Mouse (Mus musculus): ENCODE measurements around the gene Tmem106b. TPM values are rescaled to one million over a fixed set of nuclear protein-coding genes. Genes with fewer than 3 reads are reported as not detected.

Tmem106b gene
- polyA plus RNA-seq, 1 experiment from 2014 or later = 16.8 TPM

DNA sequence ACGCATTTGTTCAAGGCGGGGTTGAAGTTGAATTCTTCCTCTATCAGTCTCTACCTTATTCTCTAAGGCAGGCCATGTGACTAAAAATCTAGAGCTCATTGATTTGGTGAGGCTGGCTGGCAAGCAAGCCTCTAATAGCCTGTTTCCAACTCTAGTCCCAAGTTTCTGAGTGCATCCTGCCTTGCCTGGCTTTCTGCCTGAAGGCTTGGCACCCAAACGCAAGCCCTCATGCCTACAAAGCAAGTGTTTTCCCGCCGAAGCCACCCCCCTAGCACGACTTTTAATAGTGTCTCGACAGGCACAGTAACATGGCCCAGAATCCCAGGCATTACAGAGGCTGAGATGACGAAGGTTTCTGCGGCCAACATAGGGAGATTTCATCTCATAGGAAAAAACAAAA, 13.3 kb downstream of the Tmem106b start:
- WGBS = 93% methylated on average over 9 of the region's 9 CpGs
- H3K36me3 ChIP-seq (replicated peaks) = peaks cover 62% of the 10 kb centered on the region
- no peak for DNase-seq (ENCODE audit: extremely low spot score, low spot score)

DNA sequence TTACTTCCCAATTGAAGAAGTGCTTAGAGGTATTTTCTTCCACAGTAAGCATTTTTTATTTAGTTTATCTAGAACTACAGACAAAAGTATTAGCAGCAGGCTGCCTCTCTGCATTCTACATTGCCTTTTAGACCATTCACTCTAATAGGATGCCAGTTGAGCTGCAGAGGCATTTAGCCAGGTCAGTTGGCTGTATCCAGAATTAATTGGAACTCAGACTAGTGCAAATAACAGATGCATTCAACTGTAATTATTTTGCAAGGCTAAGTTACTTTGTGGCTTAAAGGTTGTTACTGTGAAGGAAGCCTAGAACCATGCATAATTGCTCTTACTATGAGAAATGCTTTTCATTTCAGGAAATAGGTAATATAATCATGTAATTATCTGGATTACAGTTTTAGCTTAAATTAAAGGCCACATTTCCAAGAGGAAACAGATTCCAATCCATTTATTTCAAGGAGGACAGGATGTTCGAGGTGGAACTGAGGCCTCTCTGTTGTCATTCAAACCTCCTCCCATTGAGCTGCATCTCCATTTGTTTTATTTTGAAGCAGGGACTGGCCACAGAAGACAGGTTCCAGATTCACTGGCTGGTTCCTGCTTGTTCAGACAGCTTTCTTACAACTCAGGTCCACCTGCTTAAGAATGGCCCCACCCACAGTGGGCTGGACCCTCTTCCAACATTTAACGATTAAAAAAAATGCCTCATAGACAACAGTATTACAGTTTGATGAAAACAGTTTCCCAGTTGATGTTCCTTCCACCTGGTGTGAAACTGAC, 27.3 kb downstream of the Tmem106b start:
- no peak overlapping the region for H3K27ac ChIP-seq
- no peaks in the 10 kb centered on the region for H3K27me3 ChIP-seq (ENCODE audit: poor library complexity, severe bottlenecking)
- no peak for DNase-seq (ENCODE audit: extremely low spot score, low spot score)
- 69% methylated on average over 2 of the region's 2 CpGs for WGBS
- no peaks in the 10 kb centered on the region for H3K4me1 ChIP-seq
- H3K9me3 ChIP-seq = no peaks in the 10 kb centered on the region
- H3K4me3 ChIP-seq = no peak overlapping the region
- no peaks in the 10 kb centered on the region for H3K36me3 ChIP-seq (replicated peaks)

More for the DNA sequence above, 13.3 kb downstream of the Tmem106b start:
- Histone ChIP-seq H3K27me3 (ENCODE audit: poor library complexity, severe bottlenecking) (no peaks in the 10 kb centered on the region), H3K27ac (no peak overlapping the region), H3K4me3 (no peak overlapping the region), H3K9me3 (no peaks in the 10 kb centered on the region), H3K4me1 (no peaks in the 10 kb centered on the region)

DNA sequence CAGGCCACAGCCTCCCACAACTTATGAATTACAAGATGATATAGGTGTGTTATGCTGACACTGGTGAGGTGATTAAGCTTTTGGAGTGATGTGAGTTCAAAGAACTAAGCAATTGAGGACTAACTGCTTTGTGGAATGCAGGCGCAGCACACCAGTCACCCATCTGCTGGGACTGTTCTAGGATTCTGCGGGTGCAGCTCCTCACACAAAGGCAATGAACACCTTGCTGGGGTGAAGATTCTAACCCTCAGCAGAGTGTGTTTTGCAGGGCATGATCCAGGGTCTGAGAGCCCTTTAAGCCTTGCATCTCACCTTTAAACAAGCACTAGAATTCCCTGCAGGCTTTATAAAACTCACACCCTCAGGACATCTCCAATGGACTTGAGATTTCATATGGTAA, 30.6 kb downstream of the Tmem106b start:
- 82% methylated on average over 2 of the region's 2 CpGs for WGBS
- no peak for DNase-seq (ENCODE audit: extremely low spot score, low spot score)
- no peaks in the 10 kb centered on the region for H3K4me1 ChIP-seq
- H3K36me3 ChIP-seq (replicated peaks) = no peaks in the 10 kb centered on the region
- no peak overlapping the region for H3K27ac ChIP-seq
- H3K9me3 ChIP-seq = no peaks in the 10 kb centered on the region
- no peak overlapping the region for H3K4me3 ChIP-seq
- H3K27me3 ChIP-seq (ENCODE audit: poor library complexity, severe bottlenecking) = no peaks in the 10 kb centered on the region

- no peaks in the 10 kb centered on the region for H3K9me3 ChIP-seq
- H3K4me3 ChIP-seq = no peak overlapping the region
- no peaks in the 10 kb centered on the region for H3K4me1 ChIP-seq
- no peaks in the 10 kb centered on the region for H3K27me3 ChIP-seq (ENCODE audit: poor library complexity, severe bottlenecking)
- no peaks in the 10 kb centered on the region for H3K36me3 ChIP-seq (replicated peaks)
- DNase-seq (ENCODE audit: extremely low spot score, low spot score) = no peak
- 83% methylated on average over 1 of the region's 1 CpGs for WGBS
- H3K27ac ChIP-seq = no peak overlapping the region
Observed at GRCm38 (mm10) chr6:13108662-13109061, 39.1 kb downstream of the Tmem106b start.

- H3K4me1 ChIP-seq = no peaks in the 10 kb centered on the region
- WGBS = 81% methylated on average over 1 of the region's 1 CpGs
- H3K27me3 ChIP-seq (ENCODE audit: poor library complexity, severe bottlenecking) = no peaks in the 10 kb centered on the region
- H3K9me3 ChIP-seq = no peaks in the 10 kb centered on the region
- no peak overlapping the region for H3K4me3 ChIP-seq
- no peak for DNase-seq (ENCODE audit: extremely low spot score, low spot score)
- no peaks in the 10 kb centered on the region for H3K36me3 ChIP-seq (replicated peaks)
- H3K27ac ChIP-seq = no peak overlapping the region
Observed at GRCm38 (mm10) chr6:13137255-13137654, 67.7 kb downstream of the Tmem106b start.

Other genes starting within 250 kb of the Tmem106b start
- 0.04 and 0.14 TPM in 2 replicates for gene Vwde, start 155.2 kb downstream of the Tmem106b start, polyA plus RNA-seq (2016; fragmentation: Nextera tagmentation; extraction: Ambion mirVana)

Measured in forebrain, embryonic 10.5 days (tissue).